Mouse (Mus musculus): ENCODE results near the gene Hist1h4h.
"Not testable (repeated sequence)": the region's sequence is repeated elsewhere in the genome, so short reads cannot be mapped to it uniquely, and the experiment has no call there.

The Hist1h4h gene

GRCm38 (mm10) chr13:23537006-23537710 is 6.3 kb downstream of the Hist1h4h start:
- no peak for TF ChIP-seq GATA4 (IDR thresholded peaks at IDR 0.05; ENCODE audit: insufficient replicate concordance, low read length)

- no peak for TF ChIP-seq GATA4 (IDR thresholded peaks at IDR 0.05; ENCODE audit: insufficient replicate concordance, low read length)
Observed at GRCm38 (mm10) chr13:23538249-23538648, 7.4 kb downstream of the Hist1h4h start.

- no peak for TF ChIP-seq GATA4 (IDR thresholded peaks at IDR 0.05; ENCODE audit: insufficient replicate concordance, low read length)
Observed at GRCm38 (mm10) chr13:23541497-23541896, 10.6 kb downstream of the Hist1h4h start.

- TF ChIP-seq GATA4 (IDR thresholded peaks at IDR 0.05; ENCODE audit: insufficient replicate concordance, low read length): not testable (repeated sequence)
Observed at GRCm38 (mm10) chr13:23542999-23543607, 12.3 kb downstream of the Hist1h4h start, which contains the start of gene Hist1h2bh. TSS of gene Hist1h2bh (minus strand) at chr13:23543392.

GRCm38 (mm10) chr13:23543965-23544786 is 13.3 kb downstream of the Hist1h4h start, which contains the start of gene Hist1h3f:
TSS of gene Hist1h3f (plus strand) at chr13:23544052.
- TF ChIP-seq GATA4 (IDR thresholded peaks at IDR 0.05; ENCODE audit: insufficient replicate concordance, low read length): no peak

- no peak for TF ChIP-seq GATA4 (IDR thresholded peaks at IDR 0.05; ENCODE audit: insufficient replicate concordance, low read length)
Observed at GRCm38 (mm10) chr13:23546694-23547093, 15.8 kb downstream of the Hist1h4h start.

GRCm38 (mm10) chr13:23550761-23551145 is 19.9 kb downstream of the Hist1h4h start:
- no peak for TF ChIP-seq GATA4 (IDR thresholded peaks at IDR 0.05; ENCODE audit: insufficient replicate concordance, low read length)

- TF ChIP-seq GATA4 (IDR thresholded peaks at IDR 0.05; ENCODE audit: insufficient replicate concordance, low read length): not testable (repeated sequence)
Observed at GRCm38 (mm10) chr13:23551146-23551834, 20.4 kb downstream of the Hist1h4h start, which contains the start of gene Hist1h4f. TSS of gene Hist1h4f (minus strand) at chr13:23551648.

- TF ChIP-seq GATA4 (IDR thresholded peaks at IDR 0.05; ENCODE audit: insufficient replicate concordance, low read length): no peak
Observed at GRCm38 (mm10) chr13:23551931-23552914, 21.4 kb downstream of the Hist1h4h start.

- no peak for TF ChIP-seq GATA4 (IDR thresholded peaks at IDR 0.05; ENCODE audit: insufficient replicate concordance, low read length)
Observed at GRCm38 (mm10) chr13:23552962-23553361, 22.1 kb downstream of the Hist1h4h start, which contains the start of gene Hist1h1d. TSS of gene Hist1h1d (plus strand) at chr13:23553262.

- TF ChIP-seq GATA4 (IDR thresholded peaks at IDR 0.05; ENCODE audit: insufficient replicate concordance, low read length): no peak
Observed at GRCm38 (mm10) chr13:23554393-23554792, 23.5 kb downstream of the Hist1h4h start.

- TF ChIP-seq GATA4 (IDR thresholded peaks at IDR 0.05; ENCODE audit: insufficient replicate concordance, low read length): no peak
Observed at GRCm38 (mm10) chr13:23554925-23555838, 24.3 kb downstream of the Hist1h4h start.
